Mouse (Mus musculus): Measurements from ENCODE around the gene Sh3bp2.

DNA sequence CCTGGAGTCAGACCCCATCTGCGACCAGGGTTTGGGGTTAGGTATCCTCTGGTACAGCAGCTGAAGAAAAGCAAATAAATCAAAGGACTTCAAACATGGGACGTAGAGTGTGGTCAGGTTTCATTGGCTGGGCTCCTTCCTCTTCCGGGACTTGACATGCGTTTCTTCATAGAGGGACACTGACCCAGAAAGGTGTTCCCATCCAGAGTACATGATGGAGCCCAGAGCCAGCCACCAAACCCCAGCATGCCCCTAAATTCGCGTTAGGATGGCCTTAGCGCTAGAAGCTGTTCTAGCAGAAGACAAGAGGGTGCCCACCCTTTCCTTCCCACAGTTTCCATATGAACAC, 11.4 kb upstream of the Sh3bp2 start:
- TF ChIP-seq CTCF (IDR thresholded peaks at IDR 0.05; ENCODE audit: borderline replicate concordance, control insufficient read depth, extremely low read depth, insufficient read depth, low read length, poor library complexity) = no peak
- no peak for TF ChIP-seq POLR2A (IDR thresholded peaks at IDR 0.05; ENCODE audit: control insufficient read depth, extremely low read depth, insufficient read depth, low read length, poor library complexity)

All from thymus, adult 2 months (tissue).